Mouse (Mus musculus): Measurements from ENCODE around the gene Itgax.

Itgax gene

DNA sequence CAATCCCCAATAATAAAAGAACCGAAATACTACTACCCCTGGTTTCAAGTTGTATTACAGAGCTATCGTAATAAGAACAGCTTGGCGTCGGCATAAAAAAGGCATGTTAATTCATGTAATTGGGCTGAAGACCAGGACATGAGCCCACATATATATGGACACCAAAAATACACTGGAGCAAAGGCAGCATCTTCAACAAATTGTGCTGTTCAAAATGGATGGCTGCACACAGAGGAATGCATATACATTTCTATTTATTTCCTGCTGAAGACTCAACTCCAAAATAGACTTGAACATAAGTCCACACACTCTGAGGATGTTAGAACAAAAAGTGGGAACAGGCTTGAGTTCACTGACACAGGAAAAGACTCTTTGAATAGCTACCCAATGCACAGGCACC, 34.7 kb downstream of the Itgax start:
- DNase-seq: no peak

DNA sequence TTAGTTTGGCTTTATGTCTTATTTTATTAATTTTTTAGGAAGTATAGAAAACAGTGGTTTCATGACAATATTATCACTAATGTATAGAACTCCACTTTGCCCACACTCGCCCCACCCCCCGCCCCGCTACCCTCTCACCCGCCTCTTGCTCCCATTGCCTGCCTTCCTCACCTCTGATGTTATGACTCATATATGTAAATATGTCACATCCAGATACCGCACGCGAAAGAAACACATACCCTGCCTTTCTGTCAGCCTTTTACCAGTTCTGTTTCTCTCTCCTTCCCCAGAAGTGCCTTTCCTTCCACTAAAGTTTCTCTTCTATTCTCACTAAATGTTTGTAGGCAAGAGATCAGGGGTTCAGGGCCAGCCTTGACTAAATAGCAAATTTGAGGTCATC, 37.0 kb downstream of the Itgax start:
- DNase-seq: no peak

DNA sequence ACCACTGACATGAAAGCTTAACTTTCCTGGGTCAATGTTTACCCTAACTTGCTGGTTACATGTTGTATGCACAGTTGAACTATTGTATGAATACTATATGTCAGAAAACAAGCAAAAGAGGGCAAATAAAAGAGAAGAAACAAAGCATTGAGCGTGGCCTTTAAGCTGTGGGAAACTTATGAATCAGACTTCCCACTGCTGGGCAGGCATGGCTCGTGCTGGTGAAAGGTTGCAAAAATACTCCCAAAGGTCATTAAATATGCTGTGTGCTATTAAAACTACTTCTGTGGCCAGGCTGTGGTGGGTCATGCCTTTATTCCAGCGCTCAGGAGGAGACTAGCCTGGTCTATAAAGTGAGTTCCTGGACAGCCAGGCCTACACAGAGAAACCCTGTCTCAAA, 40.6 kb downstream of the Itgax start:
- no peak for DNase-seq

DNA sequence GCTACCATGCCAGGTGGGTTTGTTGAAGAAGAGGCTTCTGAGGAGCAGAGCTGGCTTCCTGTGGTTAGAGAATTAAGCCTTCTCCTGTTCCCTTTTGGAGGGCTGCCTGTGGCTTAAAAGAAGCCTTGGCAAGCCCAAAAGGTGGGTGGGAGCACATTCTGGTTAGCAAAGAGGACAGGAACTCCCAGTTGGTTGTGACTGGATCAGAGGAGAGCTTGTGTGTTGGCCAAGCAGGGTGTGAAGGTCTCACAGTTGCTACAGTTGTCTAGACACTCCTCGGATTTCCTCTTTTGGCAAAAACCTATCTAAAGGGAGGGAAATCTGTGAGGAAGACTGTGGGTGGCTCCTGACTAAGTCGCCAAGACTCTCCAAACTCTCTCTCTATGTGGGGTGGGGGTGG, 49.0 kb downstream of the Itgax start:
- no peak for DNase-seq

DNA sequence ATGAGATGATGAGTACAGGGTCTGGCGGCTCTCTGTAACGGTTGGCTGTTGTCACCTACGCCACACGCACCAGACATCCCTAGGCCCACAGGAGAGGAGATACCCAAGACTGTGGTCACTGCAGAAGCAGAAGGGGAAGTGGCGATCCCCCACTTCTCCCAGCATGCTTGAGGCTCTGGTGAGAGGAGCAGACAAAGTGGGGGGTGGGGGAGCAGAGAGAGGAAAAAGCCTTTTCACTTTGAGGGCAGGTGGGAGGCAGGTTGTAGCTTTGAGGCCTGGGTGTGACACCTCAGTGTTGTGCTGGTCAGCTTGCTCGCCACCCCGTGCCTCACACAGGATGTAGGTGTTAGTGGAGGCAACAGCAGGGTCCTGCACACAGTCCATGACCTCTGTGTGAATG, 50.8 kb downstream of the Itgax start:
- DNase-seq: no peak

DNA sequence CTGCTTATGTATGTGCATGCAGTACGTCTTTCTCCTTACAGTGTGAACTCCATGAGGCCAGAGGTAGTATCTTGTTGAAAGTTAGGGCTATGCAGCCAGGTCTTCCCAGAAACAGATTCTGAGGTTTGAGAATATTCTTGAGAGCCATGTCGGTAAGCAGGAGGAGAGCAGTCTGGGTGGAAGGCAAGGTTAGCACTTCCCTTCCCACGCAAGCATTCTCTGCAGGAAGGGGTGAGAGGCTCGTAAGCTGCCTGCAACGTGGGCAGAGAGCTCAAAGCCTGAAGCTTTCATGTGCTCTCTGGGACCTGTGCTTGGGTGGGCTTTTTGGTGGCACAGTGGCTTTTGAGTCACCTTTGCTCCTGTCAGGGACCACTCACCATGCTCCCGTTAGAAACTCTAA, 51.2 kb downstream of the Itgax start:
- no peak for DNase-seq

DNA sequence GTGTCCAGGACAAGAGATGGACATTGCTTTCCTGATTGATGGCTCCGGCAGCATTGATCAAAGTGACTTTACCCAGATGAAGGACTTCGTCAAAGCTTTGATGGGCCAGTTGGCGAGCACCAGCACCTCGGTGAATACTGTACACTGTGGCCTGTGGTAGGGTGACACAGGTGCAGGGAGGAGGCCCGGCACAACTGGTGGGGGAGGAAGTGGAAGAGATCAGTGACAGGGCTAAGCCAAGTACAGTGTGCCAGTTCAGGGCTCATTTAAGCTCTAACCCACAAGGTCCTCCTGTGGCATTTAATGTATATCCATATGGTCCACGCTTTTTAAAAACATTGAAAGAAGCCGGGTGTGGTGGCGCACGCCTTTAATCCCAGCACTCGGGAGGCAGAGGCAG, 52.3 kb downstream of the Itgax start:
- no peak for DNase-seq

All from kidney, adult 9 months (tissue).